Mouse (Mus musculus) frontal cortex, adult (tissue): Measurements from ENCODE around the gene Clic6.
"Not testable (repeated sequence)": the region's sequence is repeated elsewhere in the genome, so short reads cannot be mapped to it uniquely, and the experiment has no call there.

ENCODE experiments used
- ATAC-seq: cut with Nextera tagmentation; 2 replicates; pipeline ENCODE4 v1.9.2; 2017; ENCODE audit warnings: mild to moderate bottlenecking, moderate library complexity, mixed read lengths; ENCODE audit not compliant: low TSS enrichment

The Clic6 gene

DNA sequence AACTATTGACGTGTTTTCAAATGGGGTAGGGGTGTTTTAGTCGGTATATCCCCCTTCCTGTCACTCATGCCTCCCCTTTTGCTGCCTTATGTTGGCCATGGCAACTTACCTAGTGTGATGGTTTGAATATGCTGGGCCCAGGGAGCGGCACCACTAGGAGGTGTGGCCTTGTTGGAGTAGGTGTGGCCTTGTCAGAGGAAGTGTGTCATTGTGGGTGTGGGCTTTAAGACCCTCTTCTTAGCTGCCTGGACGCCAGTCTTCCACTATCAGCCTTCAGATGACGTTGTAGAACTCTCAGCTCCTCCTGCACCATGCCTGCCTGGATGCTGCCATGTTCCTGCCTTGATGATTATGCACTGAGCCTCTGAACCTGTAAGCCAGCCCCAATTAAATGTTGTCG, 14.8 kb upstream of the Clic6 start, which contains the start of gene Rcan1:
Gene Rcan1, minus strand, starts transcription at position 162 of the 400 bp plus-strand sequence.
- no peak for ATAC-seq

DNA sequence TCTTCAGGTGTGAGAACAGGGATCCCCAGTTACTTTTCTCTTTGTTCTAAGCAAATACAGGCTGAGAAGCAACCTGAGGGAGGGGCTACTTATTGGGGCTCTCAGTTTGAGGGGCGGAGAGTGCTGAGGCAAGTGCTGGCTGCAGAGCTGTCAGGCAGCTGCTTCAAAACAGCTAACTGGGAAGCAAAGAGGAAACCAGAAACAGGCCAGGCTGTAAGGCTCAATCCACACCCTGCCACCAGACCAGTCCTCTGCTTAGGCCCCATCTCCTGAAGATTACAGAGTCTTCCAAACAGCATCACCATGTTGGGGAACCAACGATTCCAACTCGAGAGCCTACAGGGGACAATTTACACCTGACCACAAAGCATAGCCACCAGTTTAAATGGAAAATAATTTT, 12.6 kb upstream of the Clic6 start:
- no peak for ATAC-seq

DNA sequence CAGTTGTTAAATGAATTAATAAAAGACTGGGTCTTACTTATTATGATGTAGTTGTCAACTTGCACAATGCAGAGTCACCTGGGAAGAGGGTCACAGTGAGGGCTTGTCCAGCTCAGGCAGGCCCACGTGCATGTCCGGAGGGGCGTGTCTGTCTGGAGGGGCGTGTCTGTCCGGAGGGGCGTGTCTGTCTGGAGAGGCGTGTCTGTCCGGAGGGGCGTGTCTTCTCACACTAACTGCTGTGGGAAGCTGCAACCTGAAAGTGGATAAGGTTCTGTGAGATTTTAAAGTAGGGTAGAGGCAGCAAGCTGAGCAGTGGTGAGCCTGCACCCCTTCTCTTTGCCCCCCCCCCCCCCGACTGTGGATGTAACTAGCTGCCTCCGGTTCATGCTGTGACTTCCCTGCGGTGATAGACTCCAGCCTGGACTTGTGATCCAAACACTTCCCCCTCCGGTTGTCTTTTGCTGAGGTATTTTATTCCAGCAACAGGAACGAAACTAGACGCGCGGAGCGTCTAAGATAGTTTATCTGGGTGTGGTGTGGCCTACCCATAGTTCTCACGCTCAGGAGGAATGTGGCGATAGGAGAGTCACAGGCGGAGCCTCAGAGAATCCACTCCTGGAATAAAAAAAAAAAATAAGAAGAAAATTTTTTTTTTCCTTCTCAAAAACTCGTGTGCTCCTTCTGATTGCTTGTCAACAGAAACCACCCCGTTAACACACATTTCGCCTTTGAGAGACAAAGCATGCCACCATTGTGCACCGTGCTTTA, 10.3 kb upstream of the Clic6 start:
- no peak for ATAC-seq

DNA sequence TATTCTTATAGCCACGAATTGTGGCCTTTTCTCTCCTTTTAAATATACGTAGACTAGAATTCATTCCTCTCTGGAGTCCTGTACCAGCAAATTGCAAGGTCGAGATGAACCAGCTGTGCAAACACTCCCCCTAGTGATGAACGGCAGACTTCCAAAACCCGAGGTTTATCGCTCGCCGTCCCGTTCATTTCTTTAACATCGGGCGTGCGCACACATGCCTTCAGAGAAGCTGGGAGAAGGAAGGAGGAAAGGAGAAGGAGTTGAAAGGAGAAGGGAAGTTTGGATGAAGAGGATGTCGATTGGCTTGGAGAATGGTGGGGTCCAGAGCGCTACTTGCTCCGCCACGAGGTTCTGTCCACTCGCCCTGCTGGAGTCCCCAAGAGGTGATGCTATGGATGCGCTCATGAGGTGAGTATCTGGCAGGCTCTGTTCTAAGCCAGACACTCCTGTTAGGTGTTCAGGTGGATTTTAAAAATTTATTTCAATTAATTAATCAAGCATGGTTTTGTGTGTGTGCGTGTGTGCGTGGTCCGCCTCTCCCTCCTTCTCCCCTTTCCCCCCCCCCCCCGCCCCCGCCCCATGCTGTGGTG, 6.9 kb upstream of the Clic6 start:
- peak; percentile 97 for ATAC-seq

DNA sequence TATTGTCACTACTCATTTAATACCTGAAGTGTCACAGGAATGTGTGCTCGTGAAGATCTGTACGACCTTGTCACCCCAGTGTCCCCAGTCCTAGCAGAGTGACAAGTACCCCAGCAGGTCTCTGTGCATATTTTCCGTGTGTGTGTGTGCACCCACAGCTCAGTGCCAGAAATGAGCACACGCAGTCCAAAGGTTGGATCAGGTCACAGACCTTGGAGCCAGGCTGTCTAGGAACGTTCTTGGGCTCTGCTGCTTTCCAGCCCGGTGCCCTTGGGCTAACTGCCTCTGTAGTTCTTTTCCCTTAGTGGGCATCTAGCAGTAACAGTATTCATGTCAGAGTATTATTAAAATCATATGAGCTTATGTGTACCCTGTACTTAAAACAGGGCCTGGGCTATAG, 1.6 kb downstream of the Clic6 start:
- ATAC-seq, result no peak

DNA sequence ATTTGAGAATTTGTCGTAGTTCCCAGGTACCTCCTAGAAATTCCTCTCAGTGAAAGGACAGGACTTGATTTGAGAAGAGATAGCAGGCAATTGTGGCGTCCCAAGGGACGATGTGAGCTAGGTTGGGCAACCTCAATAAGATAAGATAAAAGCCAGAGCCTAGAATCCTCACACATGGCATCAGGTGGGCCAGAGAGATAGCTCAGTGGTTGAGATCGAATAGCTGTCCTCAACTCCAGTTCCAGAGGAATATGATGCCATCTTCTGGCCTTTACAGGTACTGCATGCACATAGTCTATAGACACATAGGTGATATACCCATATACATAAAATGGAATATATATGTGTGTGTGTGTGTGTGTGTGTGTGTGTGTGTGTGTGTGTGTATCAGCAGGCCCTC, 2.0 kb downstream of the Clic6 start:
- peak; percentile 34; the same call in 1 of the 2 replicates for ATAC-seq

DNA sequence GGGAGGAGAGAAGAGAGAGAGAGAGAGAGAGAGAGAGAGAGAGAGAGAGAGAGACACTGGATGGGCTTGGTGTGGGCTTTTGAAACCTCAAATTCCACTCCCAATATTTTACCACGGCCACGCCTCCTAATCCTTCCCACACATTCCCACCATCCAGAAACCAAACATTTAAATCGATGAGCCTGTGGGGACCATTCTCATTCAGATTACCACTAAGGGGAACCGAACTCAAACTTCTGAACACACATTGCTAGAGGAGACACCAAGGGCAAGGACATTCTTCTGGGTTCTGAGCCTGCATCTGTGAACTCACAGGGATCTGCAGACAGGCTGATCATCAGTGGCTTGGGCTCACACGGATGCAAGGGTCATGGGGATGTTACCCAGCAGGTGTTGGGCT, 2.9 kb downstream of the Clic6 start:
- ATAC-seq, result no peak

DNA sequence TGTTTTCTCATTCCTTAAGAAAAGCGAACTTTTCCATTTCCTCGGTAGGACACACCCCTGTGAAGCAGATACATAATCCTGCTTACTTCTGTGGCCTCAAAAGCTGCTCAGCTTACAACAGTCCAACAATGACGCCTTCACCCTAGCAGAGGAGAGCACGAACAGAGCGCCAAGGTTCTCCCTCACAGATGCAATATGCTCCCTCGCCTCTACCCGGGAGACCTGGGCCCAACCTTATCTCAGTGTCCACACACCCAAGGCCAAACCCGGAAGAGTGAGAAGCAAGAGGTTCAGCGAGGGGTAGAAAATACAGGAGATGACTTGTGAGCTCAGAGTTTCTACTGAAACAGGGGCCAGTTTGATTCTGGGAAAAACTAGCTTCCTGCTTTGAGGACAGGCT, 3.8 kb downstream of the Clic6 start:
- ATAC-seq, result no peak

DNA sequence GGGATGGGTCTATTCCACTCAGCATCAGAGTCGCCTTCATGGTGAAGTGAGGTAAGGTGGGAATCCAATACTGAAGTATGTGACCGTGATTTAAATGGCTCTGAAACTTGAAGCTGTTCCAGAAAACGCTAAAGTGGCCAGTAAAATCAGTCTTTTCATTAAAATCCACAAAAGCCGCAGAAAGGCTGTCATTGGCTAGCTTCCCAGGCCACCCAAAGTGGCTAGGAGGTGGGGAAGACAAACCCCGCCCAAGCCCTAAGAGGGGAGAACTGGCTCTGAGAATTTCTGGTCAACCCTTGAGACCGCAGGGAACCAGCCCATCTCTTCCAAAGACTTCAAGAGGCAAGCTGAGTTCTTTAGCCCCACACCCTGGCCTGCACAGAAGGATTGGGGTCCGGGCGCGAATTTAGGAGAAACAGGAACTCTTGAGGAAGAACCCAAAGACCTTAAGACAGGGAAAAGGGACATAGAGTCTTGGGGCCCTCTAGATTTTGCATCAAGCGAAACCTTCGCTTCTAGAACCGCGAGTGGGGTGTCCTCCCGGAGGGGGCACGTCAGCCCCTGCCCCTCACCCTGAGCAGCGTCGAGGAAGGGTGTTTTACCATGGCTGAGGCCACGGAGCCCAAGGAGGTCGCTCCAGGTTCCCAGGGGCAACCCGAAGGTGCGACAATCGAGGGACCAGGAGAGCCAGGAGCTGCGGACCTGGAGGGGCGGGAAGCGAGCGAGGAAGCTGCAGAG, 12.5 kb downstream of the Clic6 start:
- no peak for ATAC-seq

DNA sequence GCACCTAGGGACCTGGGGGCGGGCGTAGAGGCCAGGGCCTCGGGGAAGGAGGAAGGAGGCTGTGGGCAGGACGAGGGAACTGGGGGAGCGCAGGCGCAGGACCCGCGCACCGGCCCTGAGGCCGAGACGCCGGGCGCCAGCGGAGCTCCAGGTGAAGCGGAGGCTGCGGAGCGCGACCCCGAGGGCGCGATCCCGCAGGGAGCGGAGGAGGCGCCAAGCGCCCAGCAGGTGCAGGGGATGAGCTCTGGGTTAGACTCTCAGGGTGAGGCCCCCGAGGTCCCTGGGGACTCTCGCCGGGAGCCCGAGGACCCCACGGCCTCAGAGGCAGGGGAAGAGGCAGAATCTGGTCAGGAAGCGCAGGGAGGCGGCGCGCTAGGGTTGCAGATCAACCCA, 13.0 kb downstream of the Clic6 start:
- no peak for ATAC-seq

DNA sequence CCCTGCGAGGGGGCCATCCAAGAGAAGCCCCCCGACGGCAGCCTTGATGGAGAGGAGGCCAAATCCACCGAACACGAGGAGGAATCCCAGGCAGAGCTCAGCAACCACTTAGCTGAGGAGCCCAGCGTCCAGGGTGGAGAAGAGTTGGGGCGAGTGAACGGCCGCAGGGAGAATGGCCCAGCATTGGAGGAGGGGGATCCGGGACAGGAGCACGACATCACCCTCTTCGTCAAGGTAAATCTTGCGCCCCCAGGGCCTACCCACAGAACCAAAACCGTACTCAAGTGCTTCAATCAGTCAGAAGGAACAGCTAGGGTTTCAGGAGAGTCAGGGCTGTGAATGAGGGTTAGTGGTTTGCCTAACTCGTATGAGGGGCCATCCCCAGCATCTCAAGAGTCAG, 13.8 kb downstream of the Clic6 start:
- ATAC-seq, result no peak

DNA sequence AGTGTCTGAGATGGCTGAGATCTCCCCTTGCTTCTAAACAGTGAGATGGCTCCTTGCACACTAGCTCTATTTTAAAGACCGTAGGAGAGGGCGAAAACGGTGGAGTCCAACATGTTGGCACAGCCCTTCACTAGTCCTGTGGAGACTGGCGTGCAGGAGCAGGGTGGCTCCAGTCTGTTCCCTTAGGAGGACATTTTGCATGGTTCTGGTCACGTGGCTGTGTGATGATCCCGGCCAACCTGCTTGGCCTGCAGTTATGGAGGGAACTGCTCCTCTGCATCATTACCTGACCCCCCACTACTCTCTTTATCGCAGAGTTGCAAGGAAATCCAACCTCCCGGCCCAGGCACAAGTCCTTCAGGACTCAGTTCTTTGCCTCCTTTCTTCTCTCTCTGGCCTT, 15.0 kb downstream of the Clic6 start:
- ATAC-seq, result no peak

DNA sequence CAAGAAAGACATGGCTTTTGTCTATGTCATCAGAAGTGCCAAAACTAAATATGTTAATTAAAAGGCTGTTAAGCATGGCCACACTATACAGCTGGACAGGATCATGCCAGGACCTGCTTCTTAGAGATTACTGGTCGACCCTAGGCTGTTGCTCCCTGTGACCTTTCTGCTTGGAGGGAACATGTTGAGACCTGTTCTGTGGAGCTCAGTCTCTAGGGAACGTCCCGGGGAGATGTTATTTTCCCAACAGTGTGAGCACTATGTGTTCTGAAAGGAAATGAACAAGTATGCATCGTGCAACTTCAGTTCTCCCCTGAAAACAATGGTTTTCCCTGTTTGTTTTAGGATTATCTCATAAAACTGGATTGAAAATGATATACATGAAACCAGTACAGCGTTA, 17.6 kb downstream of the Clic6 start:
- ATAC-seq, result no peak

DNA sequence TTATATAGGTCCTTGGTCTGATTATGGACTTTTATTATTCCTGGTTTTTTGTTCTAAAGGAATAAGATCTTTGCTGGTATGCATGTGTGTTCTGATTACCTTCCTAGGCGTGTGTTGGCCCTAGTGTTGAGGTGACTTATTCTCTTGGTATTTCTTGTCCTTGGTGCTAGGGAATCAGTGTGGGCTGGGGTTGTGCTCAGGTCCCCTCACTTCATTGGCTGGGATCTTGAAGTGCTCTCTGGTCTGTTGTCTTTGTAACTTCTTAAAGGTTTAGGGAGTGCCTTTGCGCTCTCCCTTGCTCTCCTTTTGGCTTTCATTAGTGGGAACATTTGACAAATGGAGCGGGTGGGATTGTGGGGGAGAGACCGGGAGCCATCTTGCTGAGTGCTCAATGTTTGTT, 22.0 kb downstream of the Clic6 start:
- no peak for ATAC-seq

DNA sequence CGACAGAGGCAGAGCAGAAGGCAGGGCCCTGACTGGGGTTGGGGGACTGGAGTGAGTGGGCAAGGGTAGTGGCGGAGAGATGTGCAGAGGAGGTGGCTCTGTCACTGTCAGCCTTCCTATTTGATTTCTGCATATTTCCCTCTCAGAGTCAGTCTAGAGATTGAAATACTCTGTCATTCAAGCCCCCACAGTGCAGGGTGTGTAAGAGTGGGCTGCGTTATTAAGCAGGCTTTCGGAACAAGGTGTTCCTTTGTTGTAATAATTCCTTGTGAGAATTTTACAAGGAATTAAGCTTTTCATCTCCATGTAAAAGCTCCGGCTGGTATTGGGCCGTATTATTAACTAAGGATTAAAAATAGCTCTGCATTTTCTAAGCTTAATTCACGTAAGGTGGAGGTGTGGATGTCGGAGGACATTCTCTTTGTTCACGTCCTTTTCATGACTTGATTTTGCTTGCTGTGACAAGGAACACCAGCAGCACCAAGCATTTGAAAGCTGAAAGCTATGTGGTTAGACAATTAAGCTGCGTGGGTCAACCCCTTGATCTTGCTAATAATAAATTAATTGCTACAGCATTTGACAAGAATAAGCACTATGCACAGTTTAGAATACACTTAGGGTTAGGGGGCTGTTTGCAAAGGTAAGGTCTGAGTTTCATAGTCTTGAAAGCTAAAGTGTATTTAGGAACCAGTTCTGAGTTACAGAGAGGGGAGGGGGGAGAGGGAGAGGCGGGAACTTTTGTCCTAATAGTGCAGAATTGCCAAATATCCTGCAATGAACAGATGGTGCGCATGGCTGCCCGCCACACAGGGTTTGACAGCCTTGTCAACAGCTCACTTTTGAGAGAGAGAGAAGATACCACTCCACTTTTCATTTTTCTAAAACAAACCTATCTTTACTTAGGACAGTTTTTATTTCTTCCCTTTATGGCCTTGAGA, 25.6 kb downstream of the Clic6 start:
- no peak for ATAC-seq

DNA sequence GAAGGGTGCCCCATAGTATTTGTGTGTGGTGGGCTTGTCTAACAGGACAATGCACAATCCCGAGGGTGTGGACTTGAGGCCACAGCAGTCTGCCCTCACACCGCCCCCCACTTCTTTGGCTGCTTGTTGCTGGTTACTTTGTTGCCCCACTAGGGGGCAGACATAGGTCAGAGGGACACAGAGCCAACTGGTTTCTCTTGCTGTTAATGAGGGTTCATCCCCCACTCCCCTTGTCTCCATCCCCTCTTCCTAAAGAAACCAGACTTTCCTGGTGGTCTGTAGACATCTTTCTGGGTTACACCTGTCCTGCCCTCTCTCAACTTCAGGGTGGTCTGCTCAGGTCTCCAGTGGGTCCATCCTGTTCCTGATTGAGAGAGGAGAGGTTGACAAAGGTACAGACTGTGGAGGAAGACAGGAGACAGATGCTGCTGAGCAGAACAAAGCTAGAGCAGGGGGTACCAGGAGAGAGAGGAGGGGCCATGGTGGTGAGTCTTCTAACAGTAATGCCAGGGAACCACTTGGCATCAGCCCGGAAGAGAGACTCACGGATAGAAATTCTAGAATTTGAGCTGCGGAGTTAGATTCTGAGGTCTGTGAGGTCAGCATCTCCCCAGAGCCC, 26.3 kb downstream of the Clic6 start:
- ATAC-seq, result no peak

DNA sequence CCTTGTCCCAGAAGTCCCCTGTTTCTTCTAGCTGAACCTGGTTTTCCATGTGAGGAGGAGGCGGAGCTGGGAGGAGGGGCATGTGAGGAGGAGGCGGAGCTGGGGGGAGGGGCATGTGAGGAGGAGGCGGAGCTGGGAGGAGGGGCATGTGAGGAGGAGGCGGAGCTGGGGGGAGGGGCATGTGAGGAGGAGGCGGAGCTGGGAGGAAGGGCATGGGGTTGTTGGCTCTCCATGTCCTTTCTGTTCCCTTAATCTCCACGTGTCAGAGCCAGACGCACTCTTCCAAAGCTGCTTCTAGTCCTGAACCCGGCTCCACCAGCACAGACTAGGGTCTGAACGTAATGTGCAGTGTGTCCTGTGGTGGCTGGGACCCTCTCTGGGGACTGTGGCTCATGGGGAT, 29.4 kb downstream of the Clic6 start:
- not testable (repeated sequence) for ATAC-seq

DNA sequence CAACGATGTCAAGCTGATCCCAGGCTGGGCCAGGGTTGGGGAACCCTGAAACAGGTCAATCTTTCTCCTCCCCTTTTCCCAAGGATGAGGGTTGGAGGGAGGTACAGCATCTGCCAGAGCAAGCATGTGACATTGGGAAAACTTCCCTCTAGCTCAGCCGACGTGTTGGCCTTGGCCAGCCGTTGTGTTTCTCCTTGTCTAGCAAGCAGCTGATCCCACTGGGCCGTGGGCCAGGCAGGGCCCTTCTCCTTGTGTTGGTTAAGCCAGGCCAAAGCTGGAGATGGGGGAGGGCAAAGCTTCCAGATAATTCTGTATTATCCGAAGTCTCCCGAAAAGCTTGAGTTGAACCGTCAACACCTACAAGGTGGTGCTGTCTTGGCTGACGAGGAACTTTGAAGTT, 30.6 kb downstream of the Clic6 start:
- ATAC-seq, result no peak

DNA sequence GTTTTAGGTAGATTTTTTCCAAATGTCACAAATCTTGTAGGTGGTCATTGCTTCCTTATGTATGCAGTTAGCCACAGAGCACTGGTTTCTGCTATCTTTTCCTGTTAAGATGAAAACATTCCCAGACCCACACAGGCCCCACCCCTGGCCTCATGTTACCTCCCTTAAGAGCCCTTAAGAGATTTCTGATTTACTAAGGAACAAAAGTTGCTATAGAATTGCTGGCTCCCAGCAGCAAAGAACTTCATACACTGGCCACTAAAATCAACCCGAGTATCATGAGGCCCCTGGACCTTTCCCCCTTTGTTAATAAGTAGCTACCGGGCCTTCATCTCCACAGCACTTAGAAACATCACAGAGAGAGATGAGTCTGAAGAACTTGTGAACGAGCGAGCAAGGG, 33.2 kb downstream of the Clic6 start:
- ATAC-seq, result no peak

DNA sequence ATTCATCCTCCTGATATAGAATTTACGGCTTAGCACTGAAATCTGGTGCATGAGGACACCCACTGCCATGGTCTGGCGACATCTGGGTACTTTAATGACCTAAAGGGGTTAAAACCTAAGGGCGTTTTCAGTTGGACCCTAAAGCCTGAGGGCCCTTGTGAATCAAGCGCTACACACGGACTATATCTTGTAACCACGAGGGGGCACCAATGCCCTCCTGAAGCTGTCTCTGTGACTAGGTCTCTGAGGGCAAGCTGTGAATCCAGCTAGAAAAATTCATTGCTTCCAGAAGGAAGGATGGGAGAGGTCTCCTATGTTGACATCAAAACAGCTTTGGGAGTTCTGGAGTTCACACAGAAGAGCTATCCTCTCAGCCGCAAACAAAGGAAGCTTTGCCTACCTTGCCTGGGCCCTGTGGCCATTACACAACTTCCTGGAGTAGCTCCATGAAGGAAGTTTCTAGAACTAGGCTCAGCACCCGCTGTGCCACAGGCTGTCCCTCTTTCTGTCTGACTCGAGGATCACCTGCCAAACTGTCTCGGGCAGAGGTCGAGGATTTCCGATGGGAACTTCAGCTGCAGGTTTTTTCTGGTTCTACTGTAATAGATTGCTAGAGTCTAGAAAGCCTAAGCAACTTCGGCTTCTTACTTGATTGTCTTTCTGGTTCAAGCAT, 34.4 kb downstream of the Clic6 start:
- peak; percentile 79; the same call in 1 of the 2 replicates for ATAC-seq

DNA sequence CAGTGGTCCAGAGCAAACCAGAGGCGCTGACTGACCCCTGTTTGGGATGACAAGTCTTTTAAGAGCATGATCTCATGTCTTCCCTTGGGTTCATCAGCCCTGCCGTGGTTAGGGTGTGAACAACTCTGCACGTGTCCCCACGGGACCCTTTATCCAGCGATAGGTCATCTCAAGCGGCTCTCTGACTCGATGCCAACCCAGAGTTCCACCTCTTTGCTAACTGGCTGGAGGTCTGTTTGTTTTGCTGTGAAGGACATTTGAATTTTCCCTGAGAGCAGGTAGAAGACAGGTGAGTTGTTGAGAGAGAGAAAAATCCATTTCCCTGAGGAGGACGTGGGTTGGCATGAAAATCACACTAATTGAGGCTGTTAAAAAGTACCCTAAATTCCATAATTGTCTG, 37.8 kb downstream of the Clic6 start:
- no peak for ATAC-seq
